Comparison of ENCODE assay signal across 22 mouse cellular contexts in genomic region chr9:110268416-110268815, GRCm38 (mm10).
"Had no signal": no experiment of that assay in that cellular context is flagged by ENCODE, and none has a peak within 500 bp of the region (broad histone marks: within the 10 kb centered on the region; RNA-seq: fewer than 3 reads in every experiment).

No protein-coding gene starts in this region.

- H3K4me3 ChIP-seq: kidney, embryonic 15.5 days; layer of hippocampus, adult 2 months; limb, embryonic 12.5 days; limb, embryonic 15.5 days; midbrain, embryonic 12.5 days; midbrain, embryonic 15.5 days; neural tube, embryonic 12.5 days; neural tube, embryonic 15.5 days had no signal

- DNase-seq: kidney, postnatal 10 days; layer of hippocampus, adult 9-11 months; left cerebral cortex, postnatal 4 days; liver, postnatal 0 days; lung, embryonic 14.5 days; right cerebral cortex, adult 18-20 months; right cerebral cortex, postnatal 14 days; right cerebral cortex, postnatal 4 days; thymus, adult 2 months; thymus, postnatal 14 days; thymus, postnatal 4 days had no signal

- H3K27ac ChIP-seq: kidney, embryonic 15.5 days; layer of hippocampus, adult 2 months; limb, embryonic 12.5 days; limb, embryonic 15.5 days; liver, embryonic 14.5 days; macrophage; midbrain, embryonic 12.5 days; midbrain, embryonic 15.5 days; neural tube, embryonic 12.5 days; neural tube, embryonic 15.5 days; stomach, postnatal 0 days had no signal
